Mouse (Mus musculus): ENCODE results near the gene Tbx2.

DNA sequence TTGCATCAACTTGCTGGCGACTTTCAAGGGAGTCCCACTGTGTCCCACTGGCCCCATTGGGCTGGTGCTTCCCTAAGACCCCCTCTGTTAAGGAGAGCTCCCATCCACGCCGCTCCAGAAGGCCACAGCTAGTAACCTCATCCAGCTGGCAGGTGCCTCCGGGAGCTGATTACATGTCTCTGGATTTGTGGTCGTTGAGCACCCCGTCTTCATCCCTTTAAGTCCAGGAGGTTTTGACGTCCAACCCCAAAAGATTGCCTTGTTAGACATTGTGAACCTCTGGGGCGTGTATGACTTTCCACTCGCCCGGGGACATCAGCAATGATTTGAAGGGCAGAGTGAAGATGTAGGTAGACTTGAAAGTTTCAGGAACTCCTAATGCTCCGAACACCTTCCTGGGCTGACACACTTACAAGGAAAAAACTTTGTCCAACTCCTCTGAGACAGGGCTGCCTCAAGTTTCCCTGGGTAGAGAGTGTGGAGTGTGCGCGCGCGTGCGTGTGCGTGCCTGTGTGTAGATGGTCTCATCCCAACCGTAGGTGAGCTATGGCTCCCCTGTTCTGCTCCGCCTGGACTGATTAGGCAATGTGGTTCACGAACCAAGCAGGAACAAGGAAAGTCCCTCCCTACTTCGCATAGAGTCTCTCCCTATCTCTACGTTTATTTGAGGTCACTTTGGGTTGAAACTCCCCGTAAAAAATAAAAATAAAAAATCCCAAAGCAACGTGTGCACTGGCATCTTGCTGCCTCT lies 10.4 kb downstream of the Tbx2 start:
- TF ChIP-seq POLR2A (IDR thresholded peaks at IDR 0.05; ENCODE audit: borderline replicate concordance, insufficient read depth, low read length) (no peak), CTCF (IDR thresholded peaks at IDR 0.05; ENCODE audit: borderline replicate concordance, insufficient read depth, low read depth, low read length) (no peak)

Data from cerebellum, adult 2 months (tissue).